Mouse (Mus musculus) embryonic fibroblast, embryonic 13.5 days (primary cell): ENCODE measurements around the gene 1700019D03Rik.

Experiments
- CTCF ChIP-seq: IDR thresholded peaks from 2 replicates; pipeline ENCODE4 v1.5.1; 2011; ENCODE audit warnings: mild to moderate bottlenecking, control low read depth, low read length, moderate library complexity, borderline replicate concordance; ENCODE audit not compliant: insufficient read depth
- POLR2A ChIP-seq: IDR thresholded peaks from 2 replicates; pipeline ENCODE4 v1.6.1; 2011; ENCODE audit warnings: low read depth, mild to moderate bottlenecking, control low read depth, low read length, moderate library complexity

GRCm38 (mm10) chr1:52960191-52960590 lies 59.8 kb downstream of the 1700019D03Rik start:
- TF ChIP-seq CTCF (no peak), POLR2A (no peak)
